Mouse (Mus musculus): Measurements from ENCODE around the gene Dnajb12. TPM values are rescaled to one million over a fixed set of nuclear protein-coding genes. Genes with fewer than 3 reads are reported as not detected.
A peak's percentile ranks its signal among the peaks of the same experiment; 100 is the strongest.

Gene Dnajb12
- total RNA-seq, 4 experiments from 2014 or later = 59.3 to 67.0 (median 62.9) TPM

- no peak for DNase-seq
Measured at GRCm38 (mm10) chr10:59897511-59897910, 18.2 kb downstream of the Dnajb12 start.

GRCm38 (mm10) chr10:59898180-59898778 lies 18.9 kb downstream of the Dnajb12 start:
- DNase-seq = no peak

- DNase-seq = no peak
Measured at GRCm38 (mm10) chr10:59898935-59899334, 19.6 kb downstream of the Dnajb12 start.

GRCm38 (mm10) chr10:59899341-59900173 lies 20.2 kb downstream of the Dnajb12 start:
- peak; percentile 94 for DNase-seq

- DNase-seq = no peak
Measured at GRCm38 (mm10) chr10:59900174-59900435, 20.7 kb downstream of the Dnajb12 start.

GRCm38 (mm10) chr10:59900939-59901338 lies 21.6 kb downstream of the Dnajb12 start:
- DNase-seq = no peak

GRCm38 (mm10) chr10:59901463-59901862 lies 22.1 kb downstream of the Dnajb12 start:
- no peak for DNase-seq

GRCm38 (mm10) chr10:59901986-59902605 lies 22.7 kb downstream of the Dnajb12 start:
- no peak for DNase-seq

- no peak for DNase-seq
Measured at GRCm38 (mm10) chr10:59902606-59902990, 23.2 kb downstream of the Dnajb12 start.

- no peak for DNase-seq
Measured at GRCm38 (mm10) chr10:59903170-59903569, 23.8 kb downstream of the Dnajb12 start.

GRCm38 (mm10) chr10:59907080-59907609 lies 27.8 kb downstream of the Dnajb12 start:
- no peak for DNase-seq

GRCm38 (mm10) chr10:59907695-59908299 lies 28.4 kb downstream of the Dnajb12 start:
- DNase-seq = no peak

GRCm38 (mm10) chr10:59908776-59909315 lies 29.5 kb downstream of the Dnajb12 start:
- no peak for DNase-seq

GRCm38 (mm10) chr10:59909357-59909847 lies 30.0 kb downstream of the Dnajb12 start:
- peak; percentile 77 for DNase-seq

- no peak for DNase-seq
Measured at GRCm38 (mm10) chr10:59911091-59911490, 31.7 kb downstream of the Dnajb12 start.

GRCm38 (mm10) chr10:59911561-59912198 lies 32.3 kb downstream of the Dnajb12 start:
- DNase-seq = no peak

- no peak for DNase-seq
Measured at GRCm38 (mm10) chr10:59915196-59915962, 36.0 kb downstream of the Dnajb12 start.

- peak; percentile 84 for DNase-seq
Measured at GRCm38 (mm10) chr10:59916159-59916558, 36.8 kb downstream of the Dnajb12 start.

GRCm38 (mm10) chr10:59916649-59917048 lies 37.3 kb downstream of the Dnajb12 start:
- DNase-seq = no peak

- DNase-seq = no peak
Measured at GRCm38 (mm10) chr10:59918111-59918510, 38.8 kb downstream of the Dnajb12 start.

- no peak for DNase-seq
Measured at GRCm38 (mm10) chr10:59919494-59920181, 40.3 kb downstream of the Dnajb12 start.
